Mouse (Mus musculus): Measurements from ENCODE around the gene Slc1a7.

Gene Slc1a7

DNA sequence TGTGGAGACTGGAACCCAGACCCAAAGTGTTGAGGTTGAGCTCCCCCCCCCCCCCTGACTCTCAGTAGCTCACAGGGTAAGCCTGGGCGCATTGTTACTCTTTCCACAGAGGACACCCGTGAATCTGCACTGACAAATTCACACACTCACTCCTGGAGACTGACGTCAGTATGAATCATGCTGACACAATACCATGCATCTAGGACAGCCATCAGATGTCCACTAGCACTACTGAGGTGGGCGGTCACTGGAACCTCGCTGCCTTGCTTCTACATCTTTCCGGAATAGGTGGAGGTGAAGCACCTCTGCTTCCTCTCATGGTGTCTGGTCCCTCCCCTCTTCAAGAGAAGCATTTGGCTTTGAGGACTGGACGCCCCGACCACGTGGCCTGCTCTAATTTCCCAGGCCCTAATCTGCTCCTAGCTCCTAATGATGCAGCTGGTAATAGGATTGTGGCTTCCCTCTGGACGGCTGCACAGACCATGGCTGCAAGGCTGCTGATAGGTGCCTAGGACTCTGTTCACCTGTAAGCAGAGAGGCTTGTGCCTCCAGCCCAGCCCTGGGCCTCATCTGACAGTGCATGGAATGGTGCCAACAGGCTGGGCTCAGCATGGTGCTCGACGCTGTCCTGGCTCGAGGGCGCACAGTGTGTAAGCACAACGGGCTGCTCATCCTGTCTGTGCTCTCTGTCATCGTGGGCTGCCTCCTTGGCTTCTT is at the start of gene Slc1a7:
Slc1a7 (plus strand) TSS at position 367 of the 717 bp plus-strand sequence.
- no peak for DNase-seq

- DNase-seq: no peak
These were observed 47.8 kb upstream of the Slc1a7 start for GRCm38 (mm10) chr4:107920336-107920735.

DNA sequence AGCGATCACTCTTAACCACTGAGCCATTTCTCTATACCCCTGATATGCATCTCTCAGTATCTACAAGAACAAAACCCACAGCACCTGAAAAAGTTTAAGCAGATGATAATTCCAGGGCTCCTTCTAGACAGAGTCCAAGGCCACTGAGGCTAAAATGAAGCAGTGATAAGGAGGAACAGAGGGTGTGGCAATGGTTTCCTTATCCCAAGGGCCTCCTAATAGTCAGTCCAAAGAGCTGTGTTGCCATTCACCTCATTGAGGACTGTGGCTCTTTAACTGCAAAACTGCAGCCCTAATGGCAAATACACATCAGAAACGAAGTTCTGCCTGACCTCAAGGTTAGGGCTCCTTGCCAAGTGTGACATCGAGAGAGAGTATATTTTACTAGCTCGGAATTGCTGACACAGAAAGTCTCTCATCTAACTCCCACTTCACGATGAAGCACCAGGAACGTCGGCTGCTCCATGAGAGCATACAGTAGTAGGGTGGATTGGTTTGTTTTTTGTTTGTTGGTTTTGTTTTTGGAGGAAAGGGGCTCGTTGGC is 46.9 kb upstream of the Slc1a7 start:
- DNase-seq: no peak

DNA sequence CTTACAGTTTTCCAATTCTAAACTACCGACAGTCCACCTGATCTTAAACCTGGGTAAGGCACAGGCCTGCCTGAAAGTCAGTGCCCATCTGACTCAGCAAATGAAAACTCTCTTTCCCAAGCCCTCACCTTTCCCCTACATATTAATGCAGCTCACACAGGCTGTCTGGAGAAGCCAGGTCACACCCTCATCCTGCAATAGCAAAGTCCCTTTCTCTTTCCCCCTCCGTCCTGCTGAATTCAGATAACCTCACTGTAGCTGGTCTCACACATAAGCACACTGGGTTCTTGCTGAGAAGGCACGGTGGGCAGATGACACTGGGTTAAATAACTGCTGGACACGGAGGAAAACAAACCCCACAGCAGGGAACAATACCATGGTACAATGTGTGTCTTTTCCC is 46.2 kb upstream of the Slc1a7 start:
- no peak for DNase-seq

GRCm38 (mm10) chr4:107923145-107923802 is 44.9 kb upstream of the Slc1a7 start, which contains the start of gene Cpt2:
TSS of gene Cpt2 (minus strand) at chr4:107923610.
- peak; percentile 74 for DNase-seq

GRCm38 (mm10) chr4:107923803-107924194 is 44.3 kb upstream of the Slc1a7 start:
- DNase-seq: no peak

- DNase-seq: no peak
These were observed 39.9 kb upstream of the Slc1a7 start for GRCm38 (mm10) chr4:107928269-107928668.

GRCm38 (mm10) chr4:107928726-107929125 is 39.4 kb upstream of the Slc1a7 start:
- no peak for DNase-seq

DNA sequence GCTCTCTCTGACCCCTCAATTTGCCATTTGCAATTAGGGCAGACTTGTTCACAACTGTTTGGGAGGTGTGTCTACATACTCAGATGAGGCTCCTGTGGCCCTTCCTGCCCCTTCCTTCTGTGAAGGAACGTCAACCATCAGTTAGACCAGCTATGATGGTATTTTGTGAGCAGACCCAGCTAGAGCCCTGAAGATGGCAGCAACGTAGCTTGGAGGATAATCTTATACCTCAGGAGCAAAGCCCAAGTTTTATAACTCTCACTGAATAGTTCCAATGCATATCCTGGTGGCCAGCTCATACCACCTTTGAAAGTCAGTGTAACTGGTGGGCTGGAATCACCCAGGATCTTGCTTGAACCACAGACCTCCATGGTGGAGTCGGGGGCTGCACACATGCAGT is 36.7 kb upstream of the Slc1a7 start:
- no peak for DNase-seq

DNA sequence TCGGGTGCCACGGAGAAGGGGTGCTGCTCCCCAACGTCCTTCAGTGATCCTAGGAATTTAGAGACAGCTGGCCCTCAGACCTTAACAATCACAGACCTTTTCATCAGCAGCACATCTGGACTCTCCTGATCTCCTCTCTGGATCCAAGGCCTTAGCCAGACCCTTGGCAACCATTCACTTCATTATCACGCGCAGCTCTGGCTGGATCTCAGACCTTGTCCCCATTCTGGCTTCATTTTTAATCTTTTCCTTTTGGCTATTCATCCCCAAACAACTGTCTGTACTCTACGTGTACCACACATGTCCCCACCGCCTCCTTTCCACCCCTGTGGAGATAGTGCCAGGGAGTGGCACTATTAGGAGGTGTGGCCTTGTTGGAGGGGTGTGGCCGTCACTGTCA is 34.9 kb upstream of the Slc1a7 start:
- no peak for DNase-seq

DNA sequence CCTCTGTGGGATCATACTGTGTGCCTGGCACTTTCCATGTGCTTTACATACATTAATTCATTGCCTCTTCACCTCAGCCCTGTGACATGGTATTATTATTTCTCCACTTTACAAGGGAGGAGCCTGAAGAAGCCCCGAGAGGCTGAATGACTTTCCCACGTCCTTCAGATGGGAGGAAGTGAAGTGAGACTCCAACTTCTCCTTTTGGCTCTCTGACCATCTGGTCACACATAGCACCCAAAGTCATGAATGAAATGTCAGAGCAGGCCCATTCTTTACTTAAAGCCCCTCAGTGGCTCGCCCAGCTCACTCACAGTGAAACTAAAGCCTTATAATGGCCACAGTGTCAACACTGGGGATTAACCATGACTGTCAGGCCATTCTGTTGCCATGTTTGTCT is 32.9 kb upstream of the Slc1a7 start:
- DNase-seq: no peak

GRCm38 (mm10) chr4:107937338-107937737 is 30.8 kb upstream of the Slc1a7 start:
- DNase-seq: peak; percentile 80

- DNase-seq: peak; percentile 17
These were observed 30.0 kb upstream of the Slc1a7 start for GRCm38 (mm10) chr4:107938124-107938523.

- DNase-seq: no peak
These were observed 25.4 kb upstream of the Slc1a7 start for GRCm38 (mm10) chr4:107942741-107943140.

DNA sequence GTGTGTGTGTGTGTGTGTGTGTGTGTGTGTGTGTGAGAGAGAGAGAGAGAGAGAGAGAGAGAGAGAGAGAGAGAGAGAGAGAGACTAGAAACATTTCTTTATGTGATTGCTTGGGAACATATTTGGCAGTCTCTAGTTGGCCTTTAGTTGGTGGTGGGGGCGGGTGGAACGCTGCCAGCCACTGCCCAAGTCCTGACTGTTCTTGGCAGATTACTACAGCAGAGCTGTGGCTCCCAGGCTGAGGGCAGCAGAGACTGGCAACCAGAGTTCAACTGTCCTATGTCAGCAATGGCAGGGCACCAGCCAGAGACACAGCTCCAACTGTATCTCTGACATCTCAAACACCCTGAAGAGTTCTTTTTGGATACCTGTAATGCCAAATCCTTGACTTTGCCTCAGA is 24.0 kb upstream of the Slc1a7 start:
- DNase-seq: peak; percentile 21

- no peak for DNase-seq
These were observed 18.2 kb upstream of the Slc1a7 start for GRCm38 (mm10) chr4:107949918-107950317.

DNA sequence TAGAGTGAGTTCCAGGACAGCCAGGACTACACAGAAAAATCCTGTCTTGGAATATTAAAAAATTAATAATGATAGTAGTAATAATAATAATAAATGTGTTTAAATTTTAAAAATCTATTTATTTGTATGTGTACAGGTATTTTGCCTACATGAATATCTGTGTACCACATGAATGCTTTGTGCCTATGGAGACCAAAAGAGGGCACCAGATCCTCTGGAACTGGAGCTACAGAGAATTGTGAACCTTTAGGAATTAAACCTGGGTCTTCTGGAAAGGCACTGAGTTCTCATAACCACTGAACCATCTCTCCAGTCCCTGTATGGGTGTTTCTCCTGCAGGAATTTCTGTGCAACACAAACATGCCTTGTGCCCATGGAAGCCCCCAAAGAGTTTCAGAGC is 15.3 kb upstream of the Slc1a7 start:
- no peak for DNase-seq

GRCm38 (mm10) chr4:107955691-107956090 is 12.4 kb upstream of the Slc1a7 start:
- no peak for DNase-seq

DNA sequence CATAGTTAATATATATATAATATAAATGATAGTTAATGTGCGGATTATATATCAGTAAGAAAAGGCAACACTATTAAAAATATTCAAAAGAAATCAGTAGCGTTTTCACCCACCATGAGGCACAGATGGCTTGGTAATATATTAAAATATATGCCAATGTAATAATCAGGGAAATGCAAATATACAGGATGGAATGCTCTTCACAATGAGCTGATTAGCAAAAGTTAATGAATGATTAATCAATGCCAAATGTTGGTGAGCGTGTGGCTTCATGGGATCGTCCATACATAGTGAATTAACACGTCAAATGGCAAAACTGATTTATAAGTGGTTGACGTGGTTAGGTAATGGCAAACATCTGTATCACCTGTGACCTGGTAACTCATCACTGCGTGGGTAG is 9.6 kb upstream of the Slc1a7 start:
- no peak for DNase-seq

GRCm38 (mm10) chr4:107962044-107962732 is 5.9 kb upstream of the Slc1a7 start:
- DNase-seq: no peak

DNA sequence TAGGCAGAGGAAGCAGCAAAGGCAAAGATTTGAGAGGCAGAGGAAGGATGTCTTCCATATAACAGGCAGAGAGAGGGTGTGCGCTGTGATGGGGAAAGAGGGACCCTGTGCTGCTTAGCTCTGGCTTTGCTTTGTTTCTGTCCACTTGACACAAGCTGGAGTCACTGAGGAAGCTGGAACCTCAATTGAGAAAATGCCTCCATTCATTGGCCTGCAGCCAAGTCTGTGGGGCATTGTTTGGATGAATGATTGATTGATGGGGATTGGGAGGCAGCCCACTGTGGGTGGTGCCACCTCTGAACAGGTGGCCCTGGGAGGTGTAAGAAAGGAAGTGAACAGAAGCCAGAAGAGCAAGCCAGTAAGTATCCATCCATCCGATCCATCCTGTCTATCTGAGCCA is 5.3 kb upstream of the Slc1a7 start:
- DNase-seq: no peak

DNA sequence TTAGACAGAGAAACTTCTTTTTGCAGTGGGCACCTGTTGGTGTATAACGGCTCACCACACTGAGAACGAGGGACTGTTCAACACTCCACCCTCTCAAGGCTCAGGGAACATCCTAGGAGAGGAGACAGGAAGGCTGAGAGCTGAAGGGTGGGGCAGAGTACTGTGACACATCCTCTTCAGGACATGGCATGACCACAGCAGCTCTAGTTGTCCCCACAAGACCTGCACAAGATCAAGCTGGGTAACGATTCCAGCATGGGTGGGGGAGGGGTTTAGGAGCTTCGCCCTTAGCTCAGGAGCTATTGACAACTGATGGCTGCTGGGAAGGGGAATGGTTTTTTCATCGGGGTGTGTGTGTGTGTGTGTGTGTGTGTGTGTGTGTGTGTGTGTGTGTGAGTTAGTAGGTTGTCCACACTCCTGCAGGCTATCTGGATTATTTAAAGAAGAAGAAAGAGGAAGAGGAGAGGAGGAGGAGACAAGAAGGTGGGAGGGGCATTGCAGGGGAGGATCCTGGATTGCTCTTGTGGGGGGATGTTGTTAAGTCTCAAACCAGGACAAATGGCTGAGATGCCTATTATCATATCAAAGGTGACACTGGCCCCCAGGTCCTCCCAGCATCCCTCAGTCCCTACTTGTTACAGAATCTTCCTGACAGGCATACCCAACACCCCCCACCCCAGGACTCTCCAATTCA is 1.6 kb upstream of the Slc1a7 start:
- DNase-seq: no peak

DNA sequence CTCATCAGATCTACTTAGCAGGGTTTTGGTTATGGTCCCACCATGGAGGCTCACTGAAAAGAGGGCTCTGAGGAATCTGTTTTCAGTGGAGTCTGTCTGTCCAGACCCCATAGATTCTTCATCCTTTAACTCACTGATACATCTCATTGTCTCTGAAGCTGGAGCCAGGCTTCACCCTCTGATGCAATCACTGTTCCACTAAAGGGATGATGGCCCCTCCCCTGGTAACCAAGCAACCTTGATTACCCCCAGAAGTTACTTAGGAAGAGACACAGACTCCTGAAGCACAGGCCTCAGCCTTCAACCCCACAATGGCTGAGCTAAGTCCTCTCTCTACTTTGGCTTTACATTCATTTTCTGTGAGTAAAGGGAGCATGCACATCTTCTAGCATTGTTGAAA is 1.6 kb downstream of the Slc1a7 start:
- no peak for DNase-seq
